Mouse (Mus musculus): ENCODE data around the gene Gabrg3.

GRCm38 (mm10) chr7:56899762-56900161 lies 487.2 kb downstream of the Gabrg3 start:
- TF ChIP-seq CHD2 (IDR thresholded peaks at IDR 0.05; ENCODE audit: low read depth, low read length) (no peak), MAFK (IDR thresholded peaks at IDR 0.05; ENCODE audit: insufficient read depth, low read depth, low read length) (no peak), ZC3H11A (IDR thresholded peaks at IDR 0.05; ENCODE audit: borderline replicate concordance, low read depth, low read length) (no peak), ZNF384 (IDR thresholded peaks at IDR 0.05; ENCODE audit: low read depth, low read length) (no peak)

Data from ES-E14 (cell line).